Mouse (Mus musculus): Measurements from ENCODE around the gene Gm17617. TPM values are rescaled to one million over a fixed set of nuclear protein-coding genes. Genes with fewer than 3 reads are reported as not detected.
"Not testable (repeated sequence)": the region's sequence is repeated elsewhere in the genome, so short reads cannot be mapped to it uniquely, and the experiment has no call there.

The Gm17617 gene
- polyA plus RNA-seq, 1 experiment: not detected

DNA sequence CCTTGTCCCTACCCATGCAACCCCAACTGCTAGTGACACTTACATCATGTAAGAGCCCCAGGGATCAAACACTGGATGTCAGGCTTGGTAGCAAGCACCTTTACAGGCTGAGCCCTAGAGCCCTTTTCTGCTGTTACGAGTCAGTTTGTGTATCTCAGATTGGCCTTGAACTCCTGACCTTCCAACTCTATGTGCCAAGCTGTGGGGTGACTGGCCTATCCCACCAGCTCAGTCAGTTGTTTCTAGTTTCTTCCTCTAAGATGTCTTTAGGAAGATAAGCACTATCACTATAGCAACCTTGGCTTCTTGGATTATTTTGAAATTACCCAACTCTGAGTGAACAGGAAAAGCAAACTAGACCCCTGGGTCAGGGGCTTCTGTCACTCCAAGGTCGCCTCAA lies 30.0 kb downstream of the Gm17617 start:
- Histone ChIP-seq H3K27ac (ENCODE audit: insufficient read depth, low read length) (no peak overlapping the region), H3K4me1 (ENCODE audit: control insufficient read depth, insufficient read depth, low read length) (no peaks in the 10 kb centered on the region; the same call in 1 of the 2 replicates), H3K4me3 (ENCODE audit: insufficient read depth, low read length) (no peak overlapping the region)
- TF ChIP-seq POLR2A (IDR thresholded peaks at IDR 0.05; ENCODE audit: low read depth, low read length) (no peak), CTCF (IDR thresholded peaks at IDR 0.05; ENCODE audit: borderline replicate concordance, insufficient read depth, low read length) (no peak)

DNA sequence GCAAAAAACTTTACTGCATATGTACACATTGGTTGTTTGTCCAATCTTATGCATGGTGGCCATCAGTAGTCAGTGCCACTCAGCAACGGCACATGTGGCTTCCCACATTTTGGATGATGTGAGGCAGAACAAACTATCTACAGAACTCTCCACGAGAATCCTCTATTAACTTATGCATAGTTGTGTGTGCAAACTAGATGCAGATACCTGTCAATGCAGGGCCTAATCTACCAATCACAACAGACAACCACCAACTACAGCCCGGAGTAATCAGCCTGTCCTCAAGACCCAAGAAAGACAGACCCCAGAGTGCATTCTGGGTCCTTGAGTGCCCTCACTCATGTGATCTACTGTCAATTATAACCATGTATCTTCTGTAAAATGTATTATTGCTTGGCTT lies 31.0 kb downstream of the Gm17617 start:
- TF ChIP-seq POLR2A (IDR thresholded peaks at IDR 0.05; ENCODE audit: low read depth, low read length) (no peak), CTCF (IDR thresholded peaks at IDR 0.05; ENCODE audit: borderline replicate concordance, insufficient read depth, low read length) (no peak)
- H3K4me3 ChIP-seq (ENCODE audit: insufficient read depth, low read length): no peak overlapping the region

DNA sequence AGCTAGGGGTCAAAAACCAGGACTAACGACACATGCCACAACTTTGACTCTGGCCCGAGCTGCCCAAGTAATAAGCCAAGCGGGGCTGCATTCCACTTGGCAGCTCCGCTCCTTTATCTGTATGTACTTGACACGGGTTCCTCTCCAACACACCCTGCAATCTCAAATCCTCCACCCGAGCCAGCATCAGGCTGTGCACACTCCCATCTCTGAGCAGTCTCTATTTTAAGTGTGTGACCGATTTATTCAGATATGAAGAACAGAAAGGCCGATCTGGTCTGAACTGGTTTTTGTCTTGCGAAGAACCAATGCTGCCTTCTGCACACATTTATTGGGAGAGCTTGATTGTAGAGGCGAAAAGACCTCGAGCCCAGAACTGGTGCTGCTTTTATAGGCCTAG lies 31.7 kb downstream of the Gm17617 start:
- no peaks in the 10 kb centered on the region for H3K4me1 ChIP-seq (ENCODE audit: control insufficient read depth, insufficient read depth, low read length)

More for the DNA sequence above, 31.0 kb downstream of the Gm17617 start:
- no peak overlapping the region for H3K27ac ChIP-seq (ENCODE audit: insufficient read depth, low read length)
- no peaks in the 10 kb centered on the region; the same call in 1 of the 2 replicates for H3K4me1 ChIP-seq (ENCODE audit: control insufficient read depth, insufficient read depth, low read length)

DNA sequence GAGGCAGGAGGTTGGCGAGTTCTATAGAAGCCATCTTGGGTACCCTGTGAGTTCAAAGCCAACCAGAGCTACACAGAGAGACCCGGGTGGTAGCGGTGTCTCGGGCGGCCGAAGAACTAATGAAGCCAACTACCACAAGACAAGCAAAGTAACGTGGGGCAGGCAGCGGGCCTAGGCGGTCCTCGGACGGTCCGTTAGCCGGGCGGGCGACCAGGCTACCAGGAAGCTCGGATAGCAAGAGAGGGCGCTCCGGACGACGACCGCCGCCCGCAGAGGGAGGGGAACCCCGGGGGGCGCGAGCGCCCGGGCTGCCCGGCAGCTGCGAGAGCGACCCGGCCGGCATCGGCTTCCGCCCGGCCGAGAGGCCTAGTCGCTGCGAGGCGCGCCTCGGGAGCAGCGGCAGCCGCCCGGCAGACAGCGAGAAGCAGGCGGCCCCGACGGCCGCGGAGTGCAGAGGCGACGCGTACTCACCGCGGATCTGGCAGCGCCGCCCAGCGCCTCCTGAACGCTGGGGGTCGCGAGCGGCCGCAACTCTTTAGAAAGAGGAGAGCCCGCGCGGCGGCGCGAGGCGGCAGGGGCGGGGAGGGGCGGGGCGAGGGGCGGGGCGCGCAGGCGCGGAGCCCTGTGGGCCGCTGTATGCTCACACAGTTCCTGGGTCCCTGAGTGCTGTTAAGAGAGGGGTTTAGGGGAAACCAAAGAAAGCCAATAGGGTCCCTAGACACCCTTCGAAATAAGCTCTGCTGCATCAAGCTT lies 33.4 kb downstream of the Gm17617 start, which contains the start of gene Uimc1:
Gene Uimc1 (minus strand): TSS at position 575 of the 753 bp plus-strand sequence.
- no peaks in the 10 kb centered on the region for H3K4me1 ChIP-seq (ENCODE audit: control insufficient read depth, insufficient read depth, low read length)
- peak within 1 kb of the TSS; percentile 73 for H3K4me3 ChIP-seq (ENCODE audit: insufficient read depth, low read length)
- peak within 1 kb of the TSS; percentile 78 for H3K27ac ChIP-seq (ENCODE audit: insufficient read depth, low read length)
- peak; percentile 78 for TF ChIP-seq POLR2A (IDR thresholded peaks at IDR 0.05; ENCODE audit: low read depth, low read length)
- 0 out of 2 replicates have a peak, but pooled peaks have one; percentile 13 for TF ChIP-seq CTCF (IDR thresholded peaks at IDR 0.05; ENCODE audit: borderline replicate concordance, insufficient read depth, low read length)

More for the DNA sequence above, 31.7 kb downstream of the Gm17617 start:
- Histone ChIP-seq H3K4me3 (ENCODE audit: insufficient read depth, low read length) (no peak overlapping the region), H3K27ac (ENCODE audit: insufficient read depth, low read length) (no peak overlapping the region)
- TF ChIP-seq POLR2A (IDR thresholded peaks at IDR 0.05; ENCODE audit: low read depth, low read length) (no peak), CTCF (IDR thresholded peaks at IDR 0.05; ENCODE audit: borderline replicate concordance, insufficient read depth, low read length) (no peak)

DNA sequence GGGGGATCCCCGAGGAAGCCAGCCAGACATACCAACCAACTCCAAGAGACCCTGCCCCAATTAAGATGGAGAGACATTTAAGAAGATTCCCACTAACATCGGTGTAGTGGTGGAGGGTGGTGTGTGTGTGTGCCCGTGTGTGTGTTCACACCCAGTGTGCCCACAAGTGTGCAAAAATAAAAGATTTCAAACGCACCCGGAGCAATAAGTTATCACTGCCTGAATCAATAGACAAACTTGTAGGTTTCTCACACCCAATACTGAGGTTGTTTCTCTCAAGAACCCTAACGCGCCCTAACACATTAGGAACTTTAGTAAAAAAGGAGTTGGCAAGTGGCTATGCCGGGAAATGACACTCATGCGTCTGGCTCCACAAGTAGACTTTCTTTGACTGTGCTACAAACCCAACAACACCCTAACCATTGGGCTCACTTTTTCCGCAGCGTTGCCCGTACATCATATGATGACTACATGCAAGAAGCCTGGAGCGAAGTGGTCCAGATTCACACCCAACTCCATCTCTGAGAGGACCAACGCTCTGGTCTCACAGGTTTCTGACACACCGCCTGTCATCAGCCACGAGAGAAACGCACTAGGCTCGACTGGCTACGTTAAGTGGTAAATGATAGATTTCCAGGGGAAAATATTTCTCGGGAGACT lies 34.2 kb downstream of the Gm17617 start:
- Histone ChIP-seq H3K4me1 (ENCODE audit: control insufficient read depth, insufficient read depth, low read length) (no peaks in the 10 kb centered on the region), H3K27ac (ENCODE audit: insufficient read depth, low read length) (peak overlapping the region; percentile 78), H3K4me3 (ENCODE audit: insufficient read depth, low read length) (peak overlapping the region; percentile 73)
- TF ChIP-seq CTCF (IDR thresholded peaks at IDR 0.05; ENCODE audit: borderline replicate concordance, insufficient read depth, low read length) (no peak), POLR2A (IDR thresholded peaks at IDR 0.05; ENCODE audit: low read depth, low read length) (no peak)

DNA sequence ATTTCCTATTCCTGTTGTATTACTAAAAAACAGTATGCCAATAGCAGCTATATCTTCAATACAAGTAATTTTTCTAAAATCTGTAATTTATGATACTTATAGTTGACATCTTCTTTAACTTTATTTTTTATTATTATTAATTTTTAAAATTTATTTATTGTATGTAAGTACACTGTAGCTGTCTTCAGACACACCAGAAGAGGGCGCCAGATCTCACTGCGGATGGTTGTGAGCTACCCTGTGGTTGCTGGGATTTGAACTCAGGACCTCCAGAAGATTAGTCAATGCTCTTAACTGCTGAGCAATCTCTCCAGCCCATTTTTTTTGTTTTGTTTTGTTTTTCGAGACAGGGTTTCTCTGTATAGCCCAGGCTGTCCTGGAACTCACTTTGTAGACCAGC lies 35.5 kb downstream of the Gm17617 start:
- not testable (repeated sequence) for H3K27ac ChIP-seq (ENCODE audit: insufficient read depth, low read length); H3K4me1 ChIP-seq (ENCODE audit: control insufficient read depth, insufficient read depth, low read length); H3K4me3 ChIP-seq (ENCODE audit: insufficient read depth, low read length)

DNA sequence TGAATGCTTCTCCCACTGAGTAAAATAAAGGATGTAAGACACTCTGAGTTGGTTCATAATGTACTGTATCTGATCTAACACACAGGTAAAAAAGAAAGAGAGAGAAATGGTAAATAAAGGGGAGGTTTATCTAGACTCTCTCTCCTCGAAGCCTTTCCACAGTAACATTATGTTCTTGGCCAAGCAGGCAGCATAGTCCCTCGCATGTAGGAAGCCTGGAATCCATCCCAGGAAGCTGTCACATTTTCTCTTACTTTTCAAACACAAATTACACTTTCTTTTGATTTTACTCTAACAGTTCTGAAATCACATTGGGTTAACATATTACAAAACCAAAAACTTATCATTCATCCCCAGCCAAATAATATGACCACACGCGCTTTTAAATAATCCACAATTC lies 40.8 kb downstream of the Gm17617 start:
- TF ChIP-seq POLR2A (IDR thresholded peaks at IDR 0.05; ENCODE audit: low read depth, low read length) (no peak), CTCF (IDR thresholded peaks at IDR 0.05; ENCODE audit: borderline replicate concordance, insufficient read depth, low read length) (no peak)
- Histone ChIP-seq H3K4me3 (ENCODE audit: insufficient read depth, low read length) (no peak overlapping the region), H3K27ac (ENCODE audit: insufficient read depth, low read length) (no peak overlapping the region), H3K4me1 (ENCODE audit: control insufficient read depth, insufficient read depth, low read length) (no peaks in the 10 kb centered on the region)

Other genes with a start within 250 kb of the Gm17617 start
- 2.5 and 2.9 TPM in 2 replicates for gene Unc5a, start 184.1 kb downstream of the Gm17617 start, polyA plus RNA-seq (2011; ENCODE audit: insufficient read length, low read depth, missing spikeins)
- gene Hk3, start 112.2 kb downstream of the Gm17617 start, polyA plus RNA-seq (2011; ENCODE audit: insufficient read length, low read depth, missing spikeins): 0.47 TPM in 1 of 2 replicates, not detected in the other
- 27.9 and 33.2 TPM in 2 replicates for gene Uimc1, start 33.2 kb downstream of the Gm17617 start, polyA plus RNA-seq (2011; ENCODE audit: insufficient read length, low read depth, missing spikeins)
- gene Zfp346, start 28.2 kb downstream of the Gm17617 start, polyA plus RNA-seq (2011; ENCODE audit: insufficient read length, low read depth, missing spikeins): 22.7 and 26.3 TPM in 2 replicates
- gene Fgfr4, start 19.1 kb upstream of the Gm17617 start, polyA plus RNA-seq (2011; ENCODE audit: insufficient read length, low read depth, missing spikeins): not detected in 2 replicates
- gene Nsd1, start 76.2 kb upstream of the Gm17617 start, polyA plus RNA-seq (2011; ENCODE audit: insufficient read length, low read depth, missing spikeins): 73.9 and 86.2 TPM in 2 replicates
- gene Prelid1, start 187.0 kb upstream of the Gm17617 start, polyA plus RNA-seq (2011; ENCODE audit: insufficient read length, low read depth, missing spikeins): 267 and 295 TPM in 2 replicates
- gene Rab24, start 188.4 kb upstream of the Gm17617 start, polyA plus RNA-seq (2011; ENCODE audit: insufficient read length, low read depth, missing spikeins): 41.4 and 48.0 TPM in 2 replicates
- 9.5 and 19.0 TPM in 2 replicates for gene Mxd3, start 196.3 kb upstream of the Gm17617 start, polyA plus RNA-seq (2011; ENCODE audit: insufficient read length, low read depth, missing spikeins)
- 66.9 and 70.7 TPM in 2 replicates for gene Lman2, start 229.2 kb upstream of the Gm17617 start, polyA plus RNA-seq (2011; ENCODE audit: insufficient read length, low read depth, missing spikeins)
- not detected in 2 replicates for gene Rgs14, start 236.2 kb upstream of the Gm17617 start, polyA plus RNA-seq (2011; ENCODE audit: insufficient read length, low read depth, missing spikeins)